Mouse (Mus musculus) intestine, postnatal 0 days (tissue): ENCODE results near the gene Ssb. TPM values are rescaled to one million over a fixed set of nuclear protein-coding genes. Genes with fewer than 3 reads are reported as not detected.
A peak's percentile ranks its signal among the peaks of the same experiment; 100 is the strongest.

Experiments
- ATAC-seq: fragments of 200-750 bp; cut with Nextera tagmentation; 2 replicates; pipeline ENCODE4 v1.8.0; 2017; ENCODE audit warnings: mild to moderate bottlenecking, moderate TSS enrichment, moderate library complexity
- H3K27ac ChIP-seq: fragments of 300-500 bp; sonication (generic); 2 replicates; pipeline ENCODE4 v1.5.1; 2014; ENCODE audit warnings: mild to moderate bottlenecking, low read depth, low read length, moderate library complexity
- H3K27me3 ChIP-seq: fragments of 300-500 bp; sonication (generic); replicated peaks from 2 replicates; pipeline ENCODE4 v1.6.1; 2014; ENCODE audit warnings: low read length, mixed read lengths; ENCODE audit not compliant: control insufficient read depth, insufficient read depth
- H3K36me3 ChIP-seq: fragments of 300-500 bp; sonication (generic); 2 replicates; pipeline ENCODE4 v1.6.1; 2014; ENCODE audit warnings: mild to moderate bottlenecking, moderate library complexity; ENCODE audit not compliant: control insufficient read depth, insufficient read depth
- H3K4me1 ChIP-seq: fragments of 300-500 bp; sonication (generic); replicated peaks from 2 replicates; pipeline ENCODE4 v1.6.1; 2014; ENCODE audit warnings: antibody characterized with exemption, low read length, mixed read lengths; ENCODE audit not compliant: control insufficient read depth, insufficient read depth
- H3K4me2 ChIP-seq: fragments of 300-500 bp; sonication (generic); replicated peaks from 2 replicates; pipeline ENCODE4 v1.6.1; 2014; ENCODE audit warnings: low read depth, mild to moderate bottlenecking, moderate library complexity
- H3K4me3 ChIP-seq: fragments of 300-500 bp; sonication (generic); 2 replicates; pipeline ENCODE4 v1.5.1; 2014; ENCODE audit warnings: low read depth, low read length
- H3K9ac ChIP-seq: fragments of 300-500 bp; sonication (generic); 2 replicates; pipeline ENCODE4 v1.6.1; 2014; ENCODE audit warnings: mild to moderate bottlenecking, low read depth, low read length
- H3K9me3 ChIP-seq: fragments of 300-500 bp; sonication (generic); 2 replicates; pipeline ENCODE4 v1.6.1; 2016; ENCODE audit warnings: mixed run types; ENCODE audit not compliant: control insufficient read depth
- CTCF ChIP-seq: sonication (generic); IDR thresholded peaks from 2 replicates; pipeline ENCODE4 v1.5.1; 2016; ENCODE audit warnings: low read depth, mild to moderate bottlenecking, control low read depth, antibody characterized with exemption, moderate library complexity
- WGBS: fragments of 180-500 bp; shearing (Covaris S2); extraction: QIAGEN DNeasy Blood & Tissue Kit; methylation state at CpG from one replicate; pipeline ENCODE4 v1.1.7; 2014; 5-methylcytosine and 5-hydroxymethylcytosine counted together
- polyA plus RNA-seq: library from polyadenylated mRNA; unstranded; fragments of >200 nt; fragmentation: Nextera tagmentation; extraction: Ambion mirVana; gene quantifications from 2 replicates; pipeline ENCODE4 v1.2.1, GENCODE M21; 2015

Ssb gene
- polyA plus RNA-seq, 1 experiment from 2014 or later, result 192 TPM

- TF ChIP-seq CTCF, result no peak
- Histone ChIP-seq H3K36me3 (peaks cover 16% of the 10 kb centered on the region; the same call in 1 of the 2 replicates), H3K9me3 (no peaks in the 10 kb centered on the region), H3K4me1 (no peaks in the 10 kb centered on the region), H3K27me3 (no peaks in the 10 kb centered on the region), H3K4me3 (no peak overlapping the region), H3K4me2 (no peak overlapping the region), H3K27ac (no peak overlapping the region), H3K9ac (no peak overlapping the region)
- no peak for ATAC-seq
- 53% methylated on average over 2 of the region's 2 CpGs for WGBS
Observed at GRCm38 (mm10) chr2:69912801-69913200, 51.4 kb downstream of the Ssb start.

GRCm38 (mm10) chr2:69917301-69917700 is 55.9 kb downstream of the Ssb start:
- Histone ChIP-seq H3K27me3 (no peaks in the 10 kb centered on the region), H3K4me3 (no peak overlapping the region), H3K36me3 (peaks cover 29% of the 10 kb centered on the region), H3K9me3 (no peaks in the 10 kb centered on the region), H3K4me1 (no peaks in the 10 kb centered on the region), H3K9ac (no peak overlapping the region), H3K27ac (no peak overlapping the region), H3K4me2 (no peak overlapping the region)
- WGBS, result 90% methylated on average over 3 of the region's 3 CpGs
- 0 out of 2 replicates have a peak, but pooled peaks have one; percentile 33 for ATAC-seq
- no peak for TF ChIP-seq CTCF

Other genes with a start within 250 kb of the Ssb start
- 5.0 and 6.1 TPM in 2 replicates for gene Bbs5, start 214.4 kb upstream of the Ssb start, polyA plus RNA-seq
- gene Klhl41, start 191.4 kb upstream of the Ssb start, polyA plus RNA-seq, result 0.07 TPM in 1 of 2 replicates, not detected in the other
- gene Fastkd1, start 148.0 kb upstream of the Ssb start, polyA plus RNA-seq, result 3.7 and 3.8 TPM in 2 replicates
- gene Ppig, start 139.0 kb upstream of the Ssb start, polyA plus RNA-seq, result 104 and 116 TPM in 2 replicates
- 0.50 and 0.75 TPM in 2 replicates for gene Ccdc173, start 72.0 kb upstream of the Ssb start, polyA plus RNA-seq
- gene Phospho2, start 71.9 kb upstream of the Ssb start, polyA plus RNA-seq, result 23.8 and 26.0 TPM in 2 replicates
- gene Klhl23, start 39.6 kb upstream of the Ssb start, polyA plus RNA-seq, result 17.3 and 21.3 TPM in 2 replicates
- gene Mettl5, start 24.1 kb downstream of the Ssb start, polyA plus RNA-seq, result 24.6 and 26.9 TPM in 2 replicates
- 9.6 and 10.8 TPM in 2 replicates for gene Ubr3, start 35.7 kb downstream of the Ssb start, polyA plus RNA-seq
- not detected in 2 replicates for gene Myo3b, start 177.6 kb downstream of the Ssb start, polyA plus RNA-seq